Comparison of ENCODE assay signal across 9 mouse cellular contexts in genomic region chr12:99162188-99162587, GRCm38 (mm10).
DNase-seq lines count a peak whose midpoint lies in the region; ATAC-seq and TF ChIP-seq lines count a peak whose summit lies in the region.
"Had no signal": no experiment of that assay in that cellular context is flagged by ENCODE, and none has a peak within 500 bp of the region (broad histone marks: within the 10 kb centered on the region; RNA-seq: fewer than 3 reads in every experiment).

No protein-coding gene starts in this region.

- H3K27ac ChIP-seq in kidney, adult 2 months (ENCODE audit: insufficient read depth, low read depth, low read length), result no peak overlapping the region
- peak overlapping the region; percentile 67 for H3K27ac ChIP-seq in hindbrain, embryonic 11.5 days (ENCODE audit: low read depth, low read length)
- H3K27ac ChIP-seq in midbrain, embryonic 16.5 days (ENCODE audit: low read length), result peak overlapping the region; percentile 26; the same call in 1 of the 2 replicates
- H3K27ac ChIP-seq in embryonic facial prominence, embryonic 10.5 days (replicated peaks), result no peak overlapping the region
- H3K27ac ChIP-seq: liver, embryonic 14.5 days had no signal

- no peak overlapping the region for H3K9ac ChIP-seq in hindbrain, embryonic 11.5 days (ENCODE audit: low read depth, low read length)
- H3K9ac ChIP-seq in midbrain, embryonic 16.5 days (ENCODE audit: low read depth, low read length), result no peak overlapping the region
- H3K9ac ChIP-seq: liver, embryonic 14.5 days had no signal

- no peak overlapping the region for H3K4me2 ChIP-seq in hindbrain, embryonic 11.5 days (replicated peaks; ENCODE audit: low read depth, low read length)
- no peak overlapping the region for H3K4me2 ChIP-seq in midbrain, embryonic 16.5 days (ENCODE audit: low read length)

- no peak for TF ChIP-seq CTCF in kidney, adult 2 months (conservative IDR thresholded peaks at IDR 0.05; ENCODE audit: insufficient read depth, insufficient read length, low read depth, low read length)

- no peaks in the 10 kb centered on the region for H3K27me3 ChIP-seq in kidney, adult 2 months (replicated peaks; ENCODE audit: control insufficient read depth, insufficient read depth, low read length)
- no peaks in the 10 kb centered on the region for H3K27me3 ChIP-seq in hindbrain, embryonic 11.5 days (ENCODE audit: control insufficient read depth, insufficient read depth, low read length)
- H3K27me3 ChIP-seq in midbrain, embryonic 16.5 days (ENCODE audit: control insufficient read depth, insufficient read depth, low read depth, low read length), result no peaks in the 10 kb centered on the region
- H3K27me3 ChIP-seq in embryonic facial prominence, embryonic 10.5 days (replicated peaks; ENCODE audit: low read depth, poor library complexity, severe bottlenecking), result no peaks in the 10 kb centered on the region

- 76% methylated on average over 10 of the region's 10 CpGs for WGBS in kidney, adult 2 months
- WGBS in hindbrain, embryonic 11.5 days, result 70% methylated on average over 10 of the region's 10 CpGs
- 69% methylated on average over 10 of the region's 10 CpGs for WGBS in midbrain, embryonic 16.5 days
- 79% methylated on average over 10 of the region's 10 CpGs for WGBS in embryonic facial prominence, embryonic 10.5 days

- 0 out of 2 replicates have a peak overlapping the region, but pooled peaks have one; percentile 2 for H3K4me3 ChIP-seq in kidney, adult 2 months (ENCODE audit: insufficient read depth, low read depth, low read length)
- H3K4me3 ChIP-seq in hindbrain, embryonic 11.5 days (ENCODE audit: low read depth, low read length), result no peak overlapping the region
- H3K4me3 ChIP-seq in midbrain, embryonic 16.5 days (ENCODE audit: low read depth, low read length), result no peak overlapping the region
- H3K4me3 ChIP-seq in embryonic facial prominence, embryonic 10.5 days, result no peak overlapping the region

- H3K36me3 ChIP-seq in kidney, adult 2 months (ENCODE audit: control insufficient read depth, insufficient read depth, low read length), result no peaks in the 10 kb centered on the region
- H3K36me3 ChIP-seq in hindbrain, embryonic 11.5 days (ENCODE audit: control insufficient read depth, insufficient read depth, low read length), result no peaks in the 10 kb centered on the region
- H3K36me3 ChIP-seq in midbrain, embryonic 16.5 days (ENCODE audit: control insufficient read depth, insufficient read depth, low read length), result no peaks in the 10 kb centered on the region
- no peaks in the 10 kb centered on the region for H3K36me3 ChIP-seq in embryonic facial prominence, embryonic 10.5 days (replicated peaks)

- intact Hi-C loops in gastrocnemius, postnatal 36 days (cut with DNase I), result no loop called here

- peak; percentile 23 for DNase-seq in kidney, adult 2 months
- DNase-seq in kidney, adult 18-20 months, result no peak
- peak; percentile 76 for DNase-seq in ZHBTc4 (ENCODE audit: low read depth, low spot score)
- DNase-seq in hindbrain, embryonic 11.5 days (ENCODE audit: low spot score), result peak; percentile 26
- DNase-seq in embryonic facial prominence, embryonic 10.5 days (ENCODE audit: low spot score), result no peak
- DNase-seq in gastrocnemius, postnatal 36 days, result no peak

- TF ChIP-seq POLR2A in kidney, adult 2 months (IDR thresholded peaks at IDR 0.05; ENCODE audit: low read depth, low read length), result no peak

- peak; percentile 43 for ATAC-seq in hindbrain, embryonic 11.5 days (ENCODE audit: low FRiP score)
- ATAC-seq in midbrain, embryonic 16.5 days, result peak; percentile 64; the same call in 1 of the 2 replicates
- no peak for ATAC-seq in monocyte, adult 5-6 weeks (replicated peaks; ENCODE audit: insufficient number of reproducible peaks, low FRiP score, low TSS enrichment, poor library complexity, severe bottlenecking)

- no peaks in the 10 kb centered on the region for H3K9me3 ChIP-seq in hindbrain, embryonic 11.5 days (ENCODE audit: control insufficient read depth, low read length)
- H3K9me3 ChIP-seq in midbrain, embryonic 16.5 days (replicated peaks; ENCODE audit: control insufficient read depth, low read length, poor library complexity, severe bottlenecking), result no peaks in the 10 kb centered on the region
- 0 out of 2 replicates have a peak, but pooled peaks cover 5% of the 10 kb centered on the region for H3K9me3 ChIP-seq in embryonic facial prominence, embryonic 10.5 days

- H3K4me1 ChIP-seq in kidney, adult 2 months (ENCODE audit: control insufficient read depth, insufficient read depth, low read length), result no peaks in the 10 kb centered on the region
- H3K4me1 ChIP-seq in hindbrain, embryonic 11.5 days (replicated peaks; ENCODE audit: control insufficient read depth, insufficient read depth, low read length), result peaks cover 2% of the 10 kb centered on the region; the same call in 1 of the 2 replicates
- H3K4me1 ChIP-seq in midbrain, embryonic 16.5 days (ENCODE audit: control insufficient read depth, insufficient read depth, low read length), result peaks cover 6% of the 10 kb centered on the region
- H3K4me1 ChIP-seq in embryonic facial prominence, embryonic 10.5 days, result peaks cover 10% of the 10 kb centered on the region; the same call in 1 of the 2 replicates

Comparison
In these comparisons a context has a peak if more than half of its experiments do, and no peak if none do; other contexts are left out.
1. DNase-seq: peak in kidney, adult 2 months (single experiment), ZHBTc4 (single experiment) and hindbrain, embryonic 11.5 days (single experiment); none in kidney, adult 18-20 months (single experiment), embryonic facial prominence, embryonic 10.5 days (single experiment) and gastrocnemius, postnatal 36 days (0 of 2).
2. H3K27ac ChIP-seq: peak in hindbrain, embryonic 11.5 days (single experiment) and midbrain, embryonic 16.5 days (single experiment); none in kidney, adult 2 months (single experiment) and embryonic facial prominence, embryonic 10.5 days (single experiment).